Comparison of ENCODE assay signal across 25 mouse cellular contexts in the genomic region with DNA sequence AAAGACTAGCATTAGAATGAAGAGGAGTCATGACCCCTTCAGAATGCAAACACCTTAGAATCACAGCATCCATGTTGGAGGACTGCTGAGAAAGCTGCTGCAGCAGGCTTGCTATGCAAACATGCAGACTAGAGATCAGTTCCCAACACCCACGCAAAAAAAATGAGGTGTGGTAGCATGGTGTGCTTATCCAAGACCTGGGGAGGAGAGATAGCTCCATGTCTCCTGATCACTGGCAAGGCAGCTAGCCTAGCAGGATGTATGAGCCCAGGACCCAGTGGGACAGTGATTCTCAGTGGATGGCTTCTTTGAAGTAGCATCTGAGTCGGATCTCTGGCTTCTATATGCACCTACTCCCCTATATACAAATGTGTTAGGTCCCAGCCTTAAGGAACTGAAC.
"Had no signal": no experiment of that assay in that cellular context is flagged by ENCODE, and none has a peak within 500 bp of the region (broad histone marks: within the 10 kb centered on the region; RNA-seq: fewer than 3 reads in every experiment).

No protein-coding gene starts in this region.

- H3K9ac ChIP-seq: heart, embryonic 13.5 days; heart, embryonic 15.5 days; hindbrain, embryonic 13.5 days; hindbrain, embryonic 15.5 days; kidney, embryonic 15.5 days; limb, embryonic 13.5 days; limb, embryonic 15.5 days had no signal

- H3K4me1 ChIP-seq: heart, embryonic 13.5 days; heart, embryonic 15.5 days; limb, embryonic 15.5 days had no signal

- H3K27me3 ChIP-seq: heart, embryonic 13.5 days; heart, embryonic 15.5 days; hindbrain, embryonic 13.5 days; hindbrain, embryonic 15.5 days; kidney, embryonic 15.5 days; limb, embryonic 13.5 days; limb, embryonic 15.5 days had no signal

- H3K4me3 ChIP-seq: heart, embryonic 13.5 days; heart, embryonic 15.5 days; hindbrain, embryonic 13.5 days; hindbrain, embryonic 15.5 days; kidney, embryonic 15.5 days; limb, embryonic 13.5 days; limb, embryonic 15.5 days had no signal

- H3K27ac ChIP-seq: heart, embryonic 13.5 days; heart, embryonic 15.5 days; hindbrain, embryonic 13.5 days; hindbrain, embryonic 15.5 days; hindbrain, postnatal 0 days; kidney, embryonic 15.5 days; kidney, postnatal 0 days; limb, embryonic 13.5 days; limb, embryonic 15.5 days had no signal

- DNase-seq: gastrocnemius, postnatal 14 days; gastrocnemius, postnatal 36 days; heart, adult 18-20 months; heart, postnatal 14 days; heart, postnatal 36 days; kidney, adult 11 months; kidney, adult 2 months; kidney, adult 9 months; kidney, postnatal 14 days; kidney, postnatal 36 days; layer of hippocampus, adult 9-11 months; layer of hippocampus, postnatal 36 days; left cerebral cortex, postnatal 4 days; lung, adult 18-20 months had no signal

- H3K4me2 ChIP-seq: heart, embryonic 11.5 days; heart, embryonic 13.5 days; heart, embryonic 15.5 days; hindbrain, embryonic 13.5 days; hindbrain, embryonic 15.5 days; kidney, embryonic 15.5 days; limb, embryonic 13.5 days; limb, embryonic 15.5 days had no signal

- ATAC-seq: hindbrain, postnatal 0 days; intestine, embryonic 16.5 days had no signal

- H3K9me3 ChIP-seq: heart, embryonic 15.5 days; hindbrain, embryonic 15.5 days; limb, embryonic 15.5 days had no signal

- H3K36me3 ChIP-seq: heart, embryonic 15.5 days; hindbrain, embryonic 15.5 days; kidney, embryonic 15.5 days; limb, embryonic 15.5 days had no signal
